Mouse (Mus musculus): ENCODE data around the gene Spag6l.

GRCm38 (mm10) chr16:16829671-16830070 is 415 bp upstream of the Spag6l start:
- TF ChIP-seq POLR2A (IDR thresholded peaks at IDR 0.05; ENCODE audit: extremely low read depth, insufficient read depth, low read length) = no peak
- no peak for TF ChIP-seq CTCF (IDR thresholded peaks at IDR 0.05; ENCODE audit: extremely low read depth, insufficient read depth, low read length)

Measured in cortical plate, adult 2 months (tissue).